Mouse (Mus musculus) small intestine, adult 2 months (tissue): ENCODE data around the gene Casd1. TPM values are rescaled to one million over a fixed set of nuclear protein-coding genes. Genes with fewer than 3 reads are reported as not detected.

Experiments
- H3K27ac ChIP-seq: fragments of 200-500 bp; 2 replicates; pipeline ENCODE4 v1.5.1; 2012; ENCODE audit warnings: low read depth, low read length, control low read depth, inconsistent platforms; ENCODE audit not compliant: insufficient read depth
- H3K27me3 ChIP-seq: fragments of 200-500 bp; 2 replicates; pipeline ENCODE4 v1.6.1; 2012; ENCODE audit warnings: mild to moderate bottlenecking, moderate library complexity, low read length, inconsistent platforms; ENCODE audit not compliant: control insufficient read depth, insufficient read depth
- H3K36me3 ChIP-seq: fragments of 200-500 bp; 2 replicates; pipeline ENCODE4 v1.6.1; 2012; ENCODE audit warnings: mild to moderate bottlenecking, low read length, control low read depth, inconsistent platforms; ENCODE audit not compliant: control insufficient read depth, insufficient read depth
- H3K4me1 ChIP-seq: fragments of 200-500 bp; 2 replicates; pipeline ENCODE4 v1.6.1; 2012; ENCODE audit warnings: low read length, inconsistent platforms, mixed read lengths; ENCODE audit not compliant: control insufficient read depth, insufficient read depth, insufficient read length
- H3K4me3 ChIP-seq: fragments of 200-500 bp; 2 replicates; pipeline ENCODE4 v1.5.1; 2012; ENCODE audit warnings: low read depth, mild to moderate bottlenecking, control low read depth, inconsistent platforms, low read length, moderate library complexity
- CTCF ChIP-seq: fragments of 200-500 bp; IDR thresholded peaks from 2 replicates; pipeline ENCODE4 v1.5.1; 2012; ENCODE audit warnings: low read depth, mild to moderate bottlenecking, control low read depth, inconsistent platforms, low read length, moderate library complexity, mixed read lengths; ENCODE audit not compliant: insufficient replicate concordance, insufficient read length; ENCODE audit errors: extremely low read depth
- POLR2A ChIP-seq: fragments of 200-500 bp; IDR thresholded peaks from 2 replicates; pipeline ENCODE4 v1.6.1; 2012; ENCODE audit warnings: low read depth, mild to moderate bottlenecking, control low read depth, inconsistent platforms, low read length, moderate library complexity
- WGBS: fragments of 180-500 bp; shearing (Covaris S2); methylation state at CpG from one replicate; pipeline ENCODE4 v1.1.7; 2018; 5-methylcytosine and 5-hydroxymethylcytosine counted together
- polyA plus RNA-seq: library from polyadenylated mRNA; depleted of rRNA; stranded (reverse); fragments of >200 nt; gene quantifications from 2 replicates; pipeline ENCODE4 v1.2.3, GENCODE M21; 2012

The Casd1 gene
- polyA plus RNA-seq, 1 experiment: 4.5 TPM

GRCm38 (mm10) chr6:4590089-4590488 is 10.6 kb upstream of the Casd1 start:
- 60% methylated on average over 8 of the region's 8 CpGs for WGBS
- TF ChIP-seq POLR2A (no peak), CTCF (no peak)

GRCm38 (mm10) chr6:4597711-4598110 is 2.9 kb upstream of the Casd1 start:
- no peak for TF ChIP-seq POLR2A
- H3K27me3 ChIP-seq: no peaks in the 10 kb centered on the region
- peaks cover 3% of the 10 kb centered on the region; the same call in 1 of the 2 replicates for H3K4me1 ChIP-seq
- H3K4me3 ChIP-seq: no peak overlapping the region
- no peak overlapping the region for H3K27ac ChIP-seq
- WGBS: 38% methylated on average over 4 of the region's 4 CpGs
- H3K36me3 ChIP-seq: no peaks in the 10 kb centered on the region

More at GRCm38 (mm10) chr6:4590089-4590488, 10.6 kb upstream of the Casd1 start:
- Histone ChIP-seq H3K27ac (no peak overlapping the region), H3K36me3 (no peaks in the 10 kb centered on the region), H3K4me1 (no peaks in the 10 kb centered on the region), H3K4me3 (no peak overlapping the region), H3K27me3 (no peaks in the 10 kb centered on the region)

GRCm38 (mm10) chr6:4600085-4600657 is 468 bp upstream of the Casd1 start:
- peak overlapping the region; percentile 76 for H3K4me3 ChIP-seq
- H3K36me3 ChIP-seq: no peaks in the 10 kb centered on the region
- no peaks in the 10 kb centered on the region for H3K27me3 ChIP-seq
- peaks cover 3% of the 10 kb centered on the region; the same call in 1 of the 2 replicates for H3K4me1 ChIP-seq
- WGBS: 14% methylated on average over 7 of the region's 7 CpGs
- no peak overlapping the region for H3K27ac ChIP-seq
- TF ChIP-seq POLR2A: no peak

GRCm38 (mm10) chr6:4601297-4601931 is 775 bp downstream of the Casd1 start:
- Histone ChIP-seq H3K27me3 (no peaks in the 10 kb centered on the region), H3K4me3 (peak overlapping the region; percentile 76), H3K36me3 (no peaks in the 10 kb centered on the region), H3K27ac (0 out of 2 replicates have a peak overlapping the region, but pooled peaks have one; percentile 3), H3K4me1 (peaks cover 3% of the 10 kb centered on the region; the same call in 1 of the 2 replicates)
- 7% methylated on average over 52 of the region's 58 CpGs for WGBS
- TF ChIP-seq POLR2A: no peak
- TF ChIP-seq CTCF: no peak

GRCm38 (mm10) chr6:4602012-4602411 is 1.4 kb downstream of the Casd1 start:
- WGBS: 83% methylated on average over 5 of the region's 5 CpGs
- Histone ChIP-seq H3K4me1 (peaks cover 3% of the 10 kb centered on the region; the same call in 1 of the 2 replicates), H3K27me3 (no peaks in the 10 kb centered on the region), H3K4me3 (no peak overlapping the region), H3K27ac (no peak overlapping the region), H3K36me3 (no peaks in the 10 kb centered on the region)
- TF ChIP-seq CTCF (no peak), POLR2A (no peak)

GRCm38 (mm10) chr6:4606394-4606793 is 5.8 kb downstream of the Casd1 start:
- no peak overlapping the region for H3K4me3 ChIP-seq
- H3K27ac ChIP-seq: no peak overlapping the region
- no peaks in the 10 kb centered on the region for H3K27me3 ChIP-seq
- TF ChIP-seq POLR2A (no peak), CTCF (no peak)
- 0 out of 2 replicates have a peak, but pooled peaks cover 1% of the 10 kb centered on the region for H3K36me3 ChIP-seq
- 91% methylated on average over 4 of the region's 4 CpGs for WGBS
- H3K4me1 ChIP-seq: no peaks in the 10 kb centered on the region

GRCm38 (mm10) chr6:4610216-4610896 is 9.7 kb downstream of the Casd1 start:
- Histone ChIP-seq H3K27ac (no peak overlapping the region), H3K36me3 (0 out of 2 replicates have a peak, but pooled peaks cover 1% of the 10 kb centered on the region), H3K27me3 (no peaks in the 10 kb centered on the region), H3K4me3 (no peak overlapping the region), H3K4me1 (no peaks in the 10 kb centered on the region)
- WGBS: 96% methylated on average over 4 of the region's 4 CpGs
- TF ChIP-seq CTCF (no peak), POLR2A (no peak)
